Mouse (Mus musculus) left cerebral cortex, postnatal 10 days (tissue): ENCODE measurements at regions not wholly inside any gene's neighbourhood (a gene's known extent, or its start where the extent isn't known, plus 50 kb on each side); places are given as distances from the start of the nearest gene placed in this dataset.
A peak's percentile ranks its signal among the peaks of the same experiment; 100 is the strongest.
"Not testable (repeated sequence)": the region's sequence is repeated elsewhere in the genome, so short reads cannot be mapped to it uniquely, and the experiment has no call there.

ENCODE experiments used
- DNase-seq, 2 experiments: peaks; one replicate each; pipeline ENCODE4 v3.0.0; 2021 to 2022; ENCODE audit warnings: low spot score in 2 of 2, mixed read lengths in 1 of 2; ENCODE audit errors: extremely low spot score in 1 of 2
- intact Hi-C: fragments of 180-260 bp; cut with DNase I; formaldehyde crosslinking; loops from one replicate; pipeline ENCODE4 v1.15.1; 2025

DNA sequence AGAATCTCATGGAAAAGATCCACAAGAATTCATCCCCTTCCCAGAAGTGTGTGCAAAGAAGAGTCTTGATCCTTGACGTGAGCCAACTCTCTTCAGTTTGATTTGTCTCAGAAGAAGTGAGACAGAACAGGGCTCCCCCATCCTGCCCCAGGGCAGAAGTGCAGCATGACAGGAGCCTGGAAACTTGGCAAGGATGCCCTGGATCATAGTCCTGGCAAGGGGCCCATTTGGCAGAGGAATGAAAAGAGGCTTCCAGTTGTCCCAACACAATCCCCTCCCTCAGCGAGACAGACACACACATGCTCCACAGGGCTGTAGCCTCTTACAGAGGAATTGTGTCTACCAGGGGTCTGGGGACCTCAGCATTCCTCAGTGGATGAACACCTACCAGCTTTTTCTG, 102.7 kb downstream of the Ptpn20 start:
- intact Hi-C loops: no loop called here
- peak; percentile 38 to 69 for DNase-seq

DNA sequence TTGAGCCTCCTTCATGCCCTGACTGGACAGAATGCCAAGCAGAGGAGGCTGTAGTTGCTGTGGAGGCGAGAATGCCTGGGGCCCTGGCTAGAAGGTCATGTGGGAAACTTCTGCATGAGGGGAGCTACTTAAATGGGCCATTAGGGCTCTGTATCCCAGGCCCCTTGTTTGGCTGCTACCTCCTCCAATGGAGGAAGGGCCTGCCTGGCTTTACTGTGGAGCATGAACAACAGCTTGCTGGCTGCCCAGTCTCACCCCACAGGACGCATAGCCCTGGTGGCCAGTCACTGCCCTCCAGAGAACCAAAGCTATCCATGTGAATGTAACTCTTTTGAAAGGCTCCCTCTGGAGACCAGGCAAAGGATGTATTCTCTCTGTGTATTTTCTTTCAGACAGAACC, 105.2 kb downstream of the Ptpn20 start:
- intact Hi-C loops: loop anchor here (2.0 kb wide), 1 partner anchor 239 kb away; no protein-coding TSS in a partner anchor
- DNase-seq: no peak

DNA sequence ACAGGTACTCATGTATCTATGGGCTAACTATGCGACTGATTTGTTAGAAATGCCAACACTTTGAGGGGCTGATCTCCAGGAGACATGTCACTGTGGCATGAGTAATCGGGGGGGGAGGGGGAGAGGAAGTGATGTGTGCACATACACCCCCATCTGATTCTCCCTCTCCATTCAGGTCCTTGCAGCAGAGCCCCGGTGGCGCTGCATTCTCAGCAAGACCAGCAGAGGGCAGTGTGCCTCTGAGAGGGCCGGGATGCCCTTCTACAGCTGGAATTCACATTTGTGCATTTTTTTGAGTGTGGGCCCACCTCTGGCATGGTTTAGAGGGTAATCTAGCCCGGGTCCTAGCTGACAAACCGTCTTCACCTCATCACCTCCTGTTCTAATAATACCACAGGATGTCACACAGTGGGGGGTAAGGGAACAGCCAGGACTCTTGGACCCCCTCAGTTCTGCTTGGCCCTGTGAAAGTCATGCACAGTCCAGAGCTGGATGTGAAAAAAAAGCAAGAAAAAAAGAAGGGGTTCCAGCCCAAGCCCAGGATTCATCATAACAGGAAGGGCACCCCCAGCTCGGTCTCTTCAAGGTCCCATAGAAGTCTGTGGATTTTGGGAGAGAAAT, 106.5 kb downstream of the Ptpn20 start:
- DNase-seq: peak; percentile 65 to 83
- intact Hi-C loops: loop anchor here (2.0 kb wide), 1 partner anchor 237 kb away; no protein-coding TSS in a partner anchor

DNA sequence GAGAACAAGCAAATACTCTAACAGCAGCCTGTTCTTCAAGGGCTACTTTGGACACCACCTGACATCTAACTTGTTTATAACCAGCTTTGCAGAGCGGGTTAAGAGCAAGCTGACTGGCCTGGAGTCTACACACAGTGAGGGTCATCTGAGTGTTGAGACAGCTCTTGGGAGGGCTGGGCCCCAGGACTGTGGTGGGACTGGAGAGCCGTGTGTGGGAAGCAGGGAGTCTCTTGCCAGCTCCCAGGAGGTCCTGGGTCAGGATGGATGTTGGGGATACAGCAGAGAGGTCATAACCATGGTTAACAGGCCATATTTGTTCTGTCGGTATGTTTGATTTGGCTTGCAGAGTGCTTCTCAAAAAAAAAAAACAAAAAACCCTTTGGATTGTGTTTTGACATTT, 107.8 kb downstream of the Ptpn20 start:
- intact Hi-C loops: no loop called here
- DNase-seq: no peak

DNA sequence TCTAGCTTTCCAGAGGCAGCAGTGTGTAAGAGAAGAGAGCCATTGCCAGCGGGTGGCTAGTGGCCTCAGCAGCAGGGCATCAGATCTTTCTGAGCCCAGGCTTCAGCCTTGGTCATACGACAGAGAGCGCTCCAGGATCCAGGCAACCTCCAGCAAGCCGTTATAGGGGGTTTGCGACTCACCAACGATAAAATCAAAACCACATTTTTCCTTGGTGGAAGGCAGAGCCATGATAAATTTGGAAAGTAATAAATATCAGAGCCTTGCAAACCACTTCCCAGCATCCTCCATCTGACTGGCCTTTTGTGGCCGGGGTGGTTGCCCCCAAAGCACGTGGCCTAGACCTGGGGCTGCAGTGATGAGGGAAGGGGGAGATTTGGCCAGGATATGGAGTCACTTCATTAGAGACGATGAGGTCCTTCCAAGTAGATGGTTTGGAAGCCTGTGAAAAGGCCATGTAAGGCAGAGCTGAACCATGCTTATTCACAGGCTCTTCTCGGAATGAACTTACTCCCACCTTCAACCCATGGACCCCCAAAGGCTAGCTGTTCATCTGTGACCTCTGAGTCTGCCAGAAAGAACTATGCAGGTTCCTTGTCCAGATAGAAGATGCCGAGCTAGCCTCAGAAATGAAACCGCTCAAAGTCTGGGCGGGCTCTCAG, 110.9 kb downstream of the Ptpn20 start:
- intact Hi-C loops: no loop called here
- DNase-seq: no peak

DNA sequence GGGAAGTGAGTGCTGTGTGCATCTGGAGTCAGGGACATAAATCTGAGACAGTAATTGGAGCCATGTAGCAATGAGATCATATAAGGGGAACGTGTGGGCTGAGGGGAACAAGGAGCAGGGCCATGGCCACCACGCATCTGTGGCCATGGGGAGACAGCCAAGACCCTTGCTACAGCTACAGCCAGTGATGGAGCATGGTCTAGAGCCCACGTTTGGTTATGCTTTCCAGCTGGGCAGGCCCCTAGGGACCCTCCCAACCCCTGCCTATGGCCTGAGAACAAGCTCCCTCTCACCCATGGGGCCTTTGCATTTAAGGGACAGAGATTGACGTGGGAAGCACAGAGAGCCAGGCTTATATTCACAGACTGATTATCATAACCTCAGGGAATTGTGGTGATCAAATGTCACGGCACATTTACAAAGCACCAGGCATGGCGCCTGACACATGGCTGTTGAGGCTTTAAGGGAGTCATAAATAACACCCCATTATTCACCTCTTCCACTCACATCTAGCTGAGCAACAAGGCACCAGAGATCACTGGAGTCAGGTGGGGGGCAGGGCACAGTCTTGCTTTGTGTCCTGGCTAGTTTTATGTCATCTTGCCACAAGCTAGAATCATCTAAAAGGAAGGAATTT, 118.8 kb downstream of the Ptpn20 start:
- no peak for DNase-seq
- intact Hi-C loops: no loop called here

DNA sequence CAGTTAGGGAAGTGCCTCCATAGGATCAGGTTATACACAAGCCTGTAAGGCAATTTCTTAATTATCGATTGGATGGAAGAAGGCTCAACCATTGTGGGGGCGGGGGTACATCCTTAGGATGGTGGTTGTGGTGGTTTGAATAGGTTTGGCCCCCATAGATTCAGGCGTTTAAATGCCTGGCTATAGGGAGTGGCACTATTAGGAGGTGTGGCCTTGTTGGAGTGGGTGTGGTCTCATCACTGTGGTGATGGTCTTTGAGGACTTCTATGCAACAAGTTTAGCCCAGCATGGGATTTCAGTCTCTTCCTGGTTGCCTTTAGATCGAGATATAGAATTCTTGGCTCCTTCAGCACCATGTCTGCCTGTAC, 119.3 kb downstream of the Ptpn20 start:
- intact Hi-C loops: no loop called here
- DNase-seq: no peak

DNA sequence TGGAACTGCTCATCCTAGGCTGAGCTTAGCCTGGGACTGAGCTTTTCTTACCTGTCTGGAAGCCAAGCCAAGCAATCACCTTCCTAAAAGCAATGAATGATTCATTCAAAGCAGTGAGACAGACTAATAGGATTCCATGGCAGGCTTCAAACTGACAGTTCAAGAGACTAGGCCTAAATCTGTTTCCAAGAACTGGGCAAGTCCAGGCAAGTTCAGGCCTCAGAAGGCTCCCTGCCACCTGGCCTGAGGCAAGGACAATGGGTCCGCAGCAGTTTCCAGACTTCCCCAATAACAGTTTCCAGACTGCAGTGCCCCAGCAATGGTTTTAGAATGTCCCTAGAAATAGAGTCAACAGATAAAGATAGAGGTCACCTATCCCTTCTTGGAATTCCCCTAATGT, 123.5 kb downstream of the Ptpn20 start:
- intact Hi-C loops: no loop called here
- no peak for DNase-seq

DNA sequence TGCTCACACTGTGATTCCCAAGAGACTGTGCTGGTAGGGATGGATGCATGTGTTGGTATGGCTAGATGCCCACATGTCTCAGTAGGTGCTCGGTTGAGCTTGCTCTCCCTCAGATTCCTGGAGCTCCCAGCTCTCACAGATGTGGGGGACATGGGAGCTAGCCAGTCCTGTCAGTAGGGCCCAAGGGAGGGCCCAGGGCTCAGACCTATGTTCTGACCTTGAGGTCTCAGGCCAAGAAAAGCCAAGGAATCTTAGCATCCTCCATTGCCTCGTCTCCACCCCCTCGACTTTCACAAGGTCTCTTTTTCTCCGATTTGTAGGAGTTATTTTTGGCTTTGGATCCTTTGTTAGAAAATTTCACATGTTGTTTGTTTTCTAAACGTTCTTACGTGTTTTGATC, 130.6 kb downstream of the Ptpn20 start:
- no peak for DNase-seq
- intact Hi-C loops: no loop called here

DNA sequence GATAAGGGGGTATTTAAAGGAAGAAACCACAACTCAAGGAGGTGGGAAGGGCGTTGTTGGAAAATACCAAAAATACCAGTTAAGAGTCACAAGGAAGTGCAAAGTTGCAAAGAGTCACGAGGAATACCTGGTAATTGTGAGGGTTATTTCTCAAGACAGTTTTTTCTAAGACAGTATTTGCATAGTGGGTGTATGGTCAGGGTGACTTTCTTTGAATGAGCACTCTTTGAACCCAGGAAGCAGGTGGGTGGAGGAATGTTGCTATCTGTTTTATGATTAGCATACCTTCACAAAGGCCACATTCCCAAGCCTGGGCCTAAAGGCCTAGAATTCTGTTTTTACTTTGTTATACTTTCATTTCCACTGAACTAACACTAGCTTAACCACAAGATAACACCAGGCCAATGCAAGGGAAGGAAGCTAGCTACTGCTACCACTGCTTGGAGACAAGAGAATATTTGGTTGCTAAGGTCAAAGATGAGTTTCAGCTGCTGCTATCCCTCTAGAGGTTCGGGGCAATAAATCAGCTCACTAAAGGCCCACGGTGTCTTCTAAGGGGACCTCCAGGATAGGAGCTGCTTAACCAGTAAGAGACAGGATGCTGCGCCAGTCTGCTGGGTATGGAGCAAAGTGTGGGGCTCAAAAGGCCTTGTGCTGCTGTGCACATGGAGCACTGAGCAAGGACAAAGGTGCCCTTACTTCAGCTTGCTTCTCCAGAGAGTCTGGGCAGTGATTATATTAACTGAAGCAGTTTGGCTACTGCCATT, 133.6 kb downstream of the Ptpn20 start:
- DNase-seq, intact Hi-C loops: not testable (repeated sequence)

DNA sequence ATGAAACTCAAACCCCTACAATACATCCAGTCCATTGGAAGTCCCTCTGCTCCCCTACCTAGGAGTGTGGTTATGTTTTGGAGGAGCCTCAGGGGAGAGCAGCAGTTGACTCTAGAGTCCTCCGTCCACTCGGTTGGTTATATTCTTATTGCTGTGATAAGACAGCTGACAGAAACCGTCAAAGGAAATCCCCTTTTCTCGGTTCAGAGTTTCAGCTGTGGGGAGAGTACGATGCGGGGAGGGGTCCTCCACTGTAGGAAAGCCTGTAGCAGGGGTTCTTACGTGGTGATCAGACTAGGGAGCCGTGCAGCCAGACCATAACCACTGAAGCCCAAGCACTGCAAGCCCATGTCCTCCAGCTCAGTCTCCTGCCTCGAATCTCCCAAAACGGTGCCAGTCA, 137.5 kb downstream of the Ptpn20 start:
- intact Hi-C loops: no loop called here
- DNase-seq: no peak

DNA sequence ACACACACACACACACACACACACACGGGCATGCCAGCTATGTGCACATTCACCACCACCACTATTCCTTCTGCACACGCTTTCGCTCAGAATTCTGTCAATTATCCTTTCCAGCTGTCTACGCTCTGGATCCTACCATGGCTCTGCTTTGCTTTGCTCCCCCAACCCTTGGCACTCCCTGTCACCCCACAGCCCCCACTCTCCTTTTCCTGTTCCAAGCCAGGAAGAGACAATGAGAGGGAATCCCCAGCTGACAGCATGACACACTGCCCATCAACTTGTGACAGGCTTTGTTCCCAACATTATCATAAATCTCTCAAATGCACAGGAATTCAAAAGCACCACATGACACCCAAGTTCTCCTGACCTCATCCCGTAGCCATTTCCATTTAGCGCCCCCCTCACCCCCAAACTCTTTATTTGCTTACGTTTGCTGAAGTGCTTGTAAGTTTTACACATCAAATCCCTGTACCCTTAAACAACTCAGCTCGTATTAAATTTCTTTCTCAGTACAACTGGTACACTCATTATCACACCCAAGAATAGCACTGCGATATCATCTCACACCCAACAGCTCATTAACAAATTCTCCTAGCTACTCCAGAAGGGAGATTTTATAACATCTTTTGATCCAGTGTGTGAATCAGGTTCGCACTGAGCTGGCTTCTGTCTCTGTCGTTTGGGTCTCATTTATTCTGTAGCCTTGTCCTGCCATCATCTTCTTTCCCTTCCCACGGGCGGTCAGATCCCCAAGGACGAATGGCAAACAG, 140.3 kb downstream of the Ptpn20 start:
- DNase-seq: no peak

DNA sequence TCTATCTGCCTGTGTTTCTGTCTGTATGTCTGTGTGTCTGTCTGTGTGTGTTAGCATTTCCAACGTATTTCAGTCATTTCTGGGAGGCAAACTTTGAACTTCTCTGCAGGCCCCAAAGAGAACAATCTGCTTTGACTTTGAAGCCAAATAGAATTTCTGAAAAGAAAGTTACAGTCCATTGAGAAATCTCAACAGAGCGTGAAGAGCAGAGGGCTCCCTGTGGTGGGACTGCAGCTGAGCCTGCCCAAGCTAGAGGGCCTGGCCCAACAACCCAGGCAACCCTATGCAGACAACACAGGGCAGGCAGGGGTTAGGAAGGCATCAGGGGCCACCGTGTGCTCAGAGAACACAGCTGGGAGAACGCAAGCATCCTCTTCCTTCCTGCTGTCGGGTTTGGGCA, 143.7 kb downstream of the Ptpn20 start:
- DNase-seq: no peak
- intact Hi-C loops: no loop called here

More for the DNA sequence above, 140.3 kb downstream of the Ptpn20 start:
- intact Hi-C loops: no loop called here

DNA sequence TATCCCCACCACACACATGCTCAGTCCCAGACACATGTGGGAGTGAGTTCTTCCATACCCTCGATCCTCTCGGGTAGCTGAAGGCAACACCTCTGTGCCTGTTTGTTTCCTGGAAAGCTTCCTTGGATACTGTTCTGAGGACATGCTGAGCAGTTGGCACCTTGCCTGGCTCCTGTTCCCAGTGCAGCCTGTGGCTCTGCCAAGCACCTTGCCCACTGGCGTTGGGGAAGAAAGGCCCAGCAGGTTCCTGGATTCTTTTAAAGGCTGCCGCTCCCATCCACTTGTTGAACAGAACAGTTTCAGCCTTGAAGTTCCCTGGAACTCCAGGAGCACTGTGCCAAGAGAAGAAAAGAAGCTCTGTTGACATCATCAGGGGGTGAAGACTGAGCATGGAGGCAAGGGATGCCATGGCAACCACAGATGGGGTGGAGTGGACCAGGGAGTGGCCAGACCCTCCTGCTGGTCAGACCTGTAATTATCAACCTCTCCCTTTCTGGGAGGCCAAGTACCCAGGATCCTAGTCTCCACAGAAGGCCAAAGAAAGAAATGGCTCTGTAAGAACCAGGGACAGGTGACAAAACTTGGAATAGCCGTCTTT, 145.5 kb downstream of the Ptpn20 start:
- intact Hi-C loops: no loop called here
- peak; percentile 25 to 65 for DNase-seq

DNA sequence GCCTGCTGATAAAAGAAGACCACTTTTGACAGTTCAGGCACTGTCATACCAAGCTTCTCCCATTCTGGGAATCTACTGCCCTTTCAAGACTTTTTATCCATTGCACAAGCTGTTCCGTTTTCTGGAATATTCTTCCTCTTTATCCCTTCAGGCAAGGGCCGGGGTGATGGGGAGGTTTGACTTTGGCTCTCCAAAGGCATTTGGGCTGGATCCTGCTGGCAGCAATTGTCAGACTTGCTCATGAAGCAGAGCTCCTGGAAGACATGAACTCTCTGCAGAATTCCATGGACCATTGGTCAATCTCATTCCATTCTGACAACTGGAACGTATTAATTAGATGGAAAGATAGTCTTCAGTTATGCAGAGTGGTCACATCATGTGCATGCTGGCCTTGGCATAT, 146.6 kb downstream of the Ptpn20 start:
- DNase-seq: no peak
- intact Hi-C loops: no loop called here

DNA sequence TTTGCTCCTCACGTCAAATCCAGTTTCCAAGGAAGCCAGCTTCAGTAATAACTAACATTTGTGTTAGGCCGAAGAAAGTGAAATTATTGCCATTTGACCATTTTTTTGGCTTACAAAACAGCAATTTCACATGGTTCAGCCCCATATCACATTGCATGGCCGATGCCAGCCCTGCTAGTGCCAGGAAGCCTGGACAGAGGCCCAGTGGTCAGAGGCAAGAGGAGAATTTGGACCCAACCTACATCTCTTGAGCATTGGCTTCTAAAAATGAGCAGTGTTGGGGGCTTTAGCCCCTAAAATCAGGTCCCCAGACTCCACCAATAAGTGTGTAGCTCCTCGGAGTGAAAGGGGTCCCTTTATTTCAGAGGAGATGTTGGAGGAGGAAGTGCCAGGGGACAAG, 157.2 kb downstream of the Ptpn20 start:
- intact Hi-C loops: no loop called here
- DNase-seq: no peak

DNA sequence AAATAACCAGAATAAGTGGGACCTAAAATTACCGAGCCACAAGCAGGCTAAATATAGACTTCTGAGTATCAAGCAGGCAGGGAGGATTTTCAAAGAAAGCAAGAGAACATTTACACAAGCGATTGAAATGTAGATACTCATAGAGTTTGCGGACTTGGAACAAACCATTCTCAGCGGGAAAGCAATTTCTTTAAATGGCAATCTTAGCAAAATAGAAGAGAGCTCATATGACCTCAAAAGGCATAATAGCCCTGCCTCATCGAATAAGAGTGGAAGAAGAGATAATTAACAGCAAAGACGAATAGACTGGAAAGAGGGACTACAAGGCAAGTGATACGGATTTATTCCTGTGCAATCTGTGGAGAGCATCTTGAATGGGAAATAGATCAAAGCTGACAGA, 163.7 kb upstream of the Gdf10 start:
- DNase-seq: no peak
- intact Hi-C loops: no loop called here

DNA sequence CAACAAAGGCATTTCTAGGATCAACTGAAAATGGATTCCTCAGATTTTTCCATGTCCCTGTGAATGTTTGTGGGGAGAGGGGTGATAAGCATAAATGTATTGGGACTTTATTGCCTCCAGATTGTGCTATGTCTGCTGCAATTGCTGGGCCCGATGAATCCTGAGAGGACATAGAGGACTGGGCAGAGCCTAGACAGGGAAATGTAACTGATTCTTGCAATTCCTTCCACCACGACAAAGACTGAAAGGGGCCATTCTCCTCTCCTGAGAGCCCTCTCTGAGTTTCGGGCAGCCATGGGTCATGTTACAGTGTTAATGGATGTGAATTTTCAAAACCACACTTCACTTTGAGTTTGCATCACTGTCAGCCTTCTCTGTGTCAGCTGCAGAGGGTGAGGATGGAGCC, 159.7 kb upstream of the Gdf10 start:
- no peak for DNase-seq
- intact Hi-C loops: no loop called here

DNA sequence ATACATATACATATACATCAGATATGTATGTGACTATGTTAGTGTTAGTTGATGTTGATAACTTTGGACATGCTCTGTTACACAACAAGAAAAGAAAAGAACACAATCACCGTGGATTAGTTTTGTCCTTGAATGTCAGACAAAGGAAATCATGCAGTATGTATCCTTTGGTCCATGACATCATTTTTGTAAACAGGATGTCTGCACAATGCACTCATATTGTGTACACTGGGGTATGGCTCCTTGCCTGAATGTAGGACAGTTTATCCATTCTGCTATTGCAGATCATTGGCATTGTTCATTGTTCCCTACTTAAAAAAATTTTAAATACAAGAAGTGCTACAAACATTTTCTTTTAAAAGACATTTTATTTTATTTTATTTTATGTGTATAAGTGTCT, 157.6 kb upstream of the Gdf10 start:
- no peak for DNase-seq
- intact Hi-C loops: no loop called here
